Mouse (Mus musculus): ENCODE data around the gene Katnbl1.
"Not testable (repeated sequence)": the region's sequence is repeated elsewhere in the genome, so short reads cannot be mapped to it uniquely, and the experiment has no call there.

Katnbl1 gene

GRCm38 (mm10) chr2:112393958-112394357 lies 14.9 kb downstream of the Katnbl1 start:
- DNase-seq = no peak

- DNase-seq = no peak
Observed at GRCm38 (mm10) chr2:112396649-112397048, 17.6 kb downstream of the Katnbl1 start.

- DNase-seq = no peak
Observed at GRCm38 (mm10) chr2:112407030-112407429, 28.0 kb downstream of the Katnbl1 start.

GRCm38 (mm10) chr2:112425308-112425707 lies 46.3 kb downstream of the Katnbl1 start:
- DNase-seq = no peak

GRCm38 (mm10) chr2:112428534-112428933 lies 49.5 kb downstream of the Katnbl1 start:
- DNase-seq = not testable (repeated sequence)

- no peak for DNase-seq
Observed at GRCm38 (mm10) chr2:112429665-112430064, 50.7 kb downstream of the Katnbl1 start.

- DNase-seq = no peak
Observed at GRCm38 (mm10) chr2:112430403-112430802, 51.4 kb downstream of the Katnbl1 start.

GRCm38 (mm10) chr2:112432523-112432922 lies 53.5 kb downstream of the Katnbl1 start:
- DNase-seq = no peak

GRCm38 (mm10) chr2:112433359-112433758 lies 54.3 kb downstream of the Katnbl1 start:
- peak; percentile 33 to 38 for DNase-seq

GRCm38 (mm10) chr2:112436292-112436691 lies 57.3 kb downstream of the Katnbl1 start:
- no peak for DNase-seq

GRCm38 (mm10) chr2:112437589-112437988 lies 58.6 kb downstream of the Katnbl1 start:
- DNase-seq = no peak

GRCm38 (mm10) chr2:112443491-112443890 lies 64.5 kb downstream of the Katnbl1 start:
- DNase-seq = no peak

GRCm38 (mm10) chr2:112445511-112445910 lies 66.5 kb downstream of the Katnbl1 start:
- no peak for DNase-seq

- not testable (repeated sequence) for DNase-seq
Observed at GRCm38 (mm10) chr2:112448046-112448445, 69.0 kb downstream of the Katnbl1 start.

GRCm38 (mm10) chr2:112448510-112449059 lies 69.6 kb downstream of the Katnbl1 start:
- DNase-seq = no peak

- peak in 1 of 2 experiments; percentile 14 for DNase-seq
Observed at GRCm38 (mm10) chr2:112449597-112450296, 70.7 kb downstream of the Katnbl1 start.

GRCm38 (mm10) chr2:112452513-112452912 lies 73.5 kb downstream of the Katnbl1 start:
- DNase-seq = not testable (repeated sequence)

GRCm38 (mm10) chr2:112454125-112454861 lies 75.3 kb downstream of the Katnbl1 start:
- DNase-seq = no peak

- peak; percentile 93 to 95 for DNase-seq
Observed at GRCm38 (mm10) chr2:112454862-112455564, 76.0 kb downstream of the Katnbl1 start, which contains the start of gene Emc7. Emc7 (plus strand) TSS chr2:112454997.

GRCm38 (mm10) chr2:112460557-112460956 lies 81.5 kb downstream of the Katnbl1 start:
- DNase-seq = no peak
